Mouse (Mus musculus) kidney, adult 2 months (tissue): ENCODE measurements at regions not wholly inside any gene's neighbourhood (a gene's known extent, or its start where the extent isn't known, plus 50 kb on each side); places are given as distances from the start of the nearest gene placed in this dataset.
A peak's percentile ranks its signal among the peaks of the same experiment; 100 is the strongest.

ENCODE experiments used
- DNase-seq: peaks from one replicate; pipeline ENCODE4 v3.0.0; 2021
- H3K27ac ChIP-seq: fragments of 200-500 bp; 2 replicates; pipeline ENCODE4 v1.5.1; 2012; ENCODE audit warnings: low read depth, low read length, control low read depth, inconsistent platforms; ENCODE audit not compliant: insufficient read depth
- H3K27me3 ChIP-seq: fragments of 200-500 bp; replicated peaks from 2 replicates; pipeline ENCODE4 v1.6.1; 2012; ENCODE audit warnings: mild to moderate bottlenecking, moderate library complexity, low read length, inconsistent platforms; ENCODE audit not compliant: control insufficient read depth, insufficient read depth
- H3K36me3 ChIP-seq: fragments of 200-500 bp; 2 replicates; pipeline ENCODE4 v1.6.1; 2012; ENCODE audit warnings: mild to moderate bottlenecking, moderate library complexity, low read length, inconsistent platforms; ENCODE audit not compliant: control insufficient read depth, insufficient read depth
- H3K4me1 ChIP-seq: fragments of 200-500 bp; 2 replicates; pipeline ENCODE4 v1.6.1; 2011; ENCODE audit warnings: low read length; ENCODE audit not compliant: control insufficient read depth, insufficient read depth
- H3K4me3 ChIP-seq: fragments of 200-500 bp; 2 replicates; pipeline ENCODE4 v1.5.1; 2011; ENCODE audit warnings: mild to moderate bottlenecking, low read depth, low read length, control low read depth; ENCODE audit not compliant: insufficient read depth
- CTCF ChIP-seq: fragments of 200-500 bp; conservative IDR thresholded peaks from 2 replicates; pipeline ENCODE4 v1.5.1; 2011; ENCODE audit warnings: low read depth, mild to moderate bottlenecking, control low read depth, low read length, moderate library complexity, mixed read lengths; ENCODE audit not compliant: insufficient read depth, insufficient read length
- POLR2A ChIP-seq: fragments of 200-500 bp; IDR thresholded peaks from one replicate; pipeline ENCODE4 v1.6.1; 2011; ENCODE audit warnings: low read depth, low read length, control low read depth
- WGBS: fragments of 180-500 bp; shearing (Covaris S2); methylation state at CpG from one replicate; pipeline ENCODE4 v1.1.7; 2018; 5-methylcytosine and 5-hydroxymethylcytosine counted together

DNA sequence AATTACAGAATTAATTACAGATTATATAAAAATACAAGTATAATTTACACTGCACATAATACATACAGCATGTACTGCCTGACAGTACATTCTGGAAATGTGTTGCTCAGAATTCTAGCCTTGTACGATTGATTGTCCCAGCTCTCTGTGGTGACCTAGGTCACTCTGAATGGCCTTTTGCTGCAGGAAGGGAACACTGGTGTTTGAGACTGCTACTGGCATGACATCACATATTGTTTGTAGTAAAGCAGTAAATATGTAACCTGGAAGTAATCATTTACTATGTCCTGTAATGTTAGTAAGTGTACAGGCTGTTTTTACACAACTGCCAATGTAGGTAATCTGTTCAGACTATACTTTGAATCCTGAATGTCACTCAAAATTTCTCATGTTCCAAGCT, 123.5 kb upstream of the Tbl1x start:
- Histone ChIP-seq H3K36me3 (no peaks in the 10 kb centered on the region), H3K4me1 (no peaks in the 10 kb centered on the region), H3K27ac (no peak overlapping the region), H3K4me3 (no peak overlapping the region), H3K27me3 (no peaks in the 10 kb centered on the region)
- DNase-seq: no peak
- 35% methylated on average over 1 of the region's 1 CpGs for WGBS
- no peak for TF ChIP-seq CTCF
- no peak for TF ChIP-seq POLR2A

DNA sequence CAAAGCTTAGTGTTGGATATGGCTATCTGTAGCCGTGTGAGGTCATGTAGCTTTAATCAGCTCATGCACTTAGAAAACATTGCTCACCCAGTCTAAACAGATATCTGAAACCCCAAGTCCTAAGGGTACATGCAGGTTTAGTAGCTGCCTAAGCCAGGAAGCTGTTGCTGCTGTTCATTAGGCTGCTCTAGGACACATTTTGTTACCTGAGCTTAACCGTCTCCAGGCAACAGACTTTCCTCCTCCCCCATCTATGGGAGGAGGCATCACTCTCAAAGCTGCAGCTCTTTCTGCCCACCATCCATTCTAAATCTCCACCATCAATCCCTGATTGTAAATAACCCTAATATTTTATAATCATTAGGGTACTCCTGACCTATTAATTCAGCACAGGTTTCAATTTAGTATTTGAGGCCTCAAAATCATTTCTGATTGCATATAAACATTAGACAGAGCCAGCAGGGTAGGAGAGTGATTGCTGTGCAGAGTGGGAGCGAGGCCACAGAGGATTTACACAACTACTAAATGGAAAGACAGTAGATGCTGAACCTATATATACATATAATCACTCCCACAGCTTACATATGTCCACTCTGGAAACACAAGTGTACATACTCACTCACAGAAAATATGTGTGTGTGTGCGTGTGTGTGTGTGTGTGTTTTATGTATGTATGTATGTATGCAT, 118.9 kb upstream of the Tbl1x start:
- WGBS: 83% methylated on average over 4 of the region's 4 CpGs
- no peaks in the 10 kb centered on the region for H3K4me1 ChIP-seq
- H3K4me3 ChIP-seq: no peak overlapping the region
- H3K27me3 ChIP-seq: no peaks in the 10 kb centered on the region
- no peak overlapping the region for H3K27ac ChIP-seq
- no peaks in the 10 kb centered on the region for H3K36me3 ChIP-seq
- TF ChIP-seq POLR2A: no peak
- TF ChIP-seq CTCF: no peak
- no peak for DNase-seq

DNA sequence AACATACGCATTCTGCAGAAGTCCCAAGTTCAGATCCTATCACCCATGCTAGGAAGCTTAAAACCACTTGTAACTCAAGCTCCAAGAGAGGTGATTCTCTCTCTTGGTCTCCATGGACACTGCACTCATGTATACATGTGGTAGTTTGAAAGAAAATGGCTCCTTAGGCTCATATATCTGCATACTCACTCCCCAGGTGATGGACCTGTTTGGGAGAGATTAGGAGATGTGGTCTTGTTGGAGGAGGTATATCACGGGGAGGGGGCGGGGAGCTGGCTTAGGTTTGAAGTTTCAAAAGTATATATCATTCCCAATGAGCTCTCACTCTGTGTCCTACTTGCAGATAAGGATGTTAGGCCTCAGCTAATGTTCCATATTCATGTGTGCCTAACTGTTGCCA, 103.9 kb upstream of the Tbl1x start:
- TF ChIP-seq CTCF: no peak
- no peak for TF ChIP-seq POLR2A
- Histone ChIP-seq H3K4me3 (no peak overlapping the region), H3K4me1 (no peaks in the 10 kb centered on the region), H3K27ac (no peak overlapping the region), H3K36me3 (no peaks in the 10 kb centered on the region), H3K27me3 (no peaks in the 10 kb centered on the region)
- DNase-seq: no peak
- whole genome bisulfite sequencing: 99% methylated on average over 3 of the region's 3 CpGs

DNA sequence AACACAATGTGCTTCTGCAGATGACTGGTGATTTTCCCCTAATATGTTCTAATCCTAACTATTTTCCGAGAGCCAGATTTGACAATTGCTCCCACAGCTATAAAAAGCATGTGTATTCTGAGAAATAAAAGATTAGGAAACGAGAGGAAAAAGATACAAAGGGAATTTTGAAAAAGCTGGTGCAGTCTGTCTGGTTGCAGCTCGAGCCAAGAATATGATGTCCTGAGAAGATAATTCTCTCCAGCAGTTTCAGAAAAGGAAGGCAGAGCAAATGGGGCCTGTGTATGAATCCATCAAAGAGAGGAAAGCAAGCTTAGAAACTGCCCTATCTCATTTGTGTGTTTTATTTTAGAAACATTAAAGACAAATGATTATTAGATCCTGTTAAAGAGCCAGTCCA, 102.9 kb upstream of the Tbl1x start:
- no peaks in the 10 kb centered on the region for H3K27me3 ChIP-seq
- no peaks in the 10 kb centered on the region for H3K36me3 ChIP-seq
- DNase-seq: no peak
- no peak for TF ChIP-seq POLR2A
- no peak for TF ChIP-seq CTCF
- H3K4me1 ChIP-seq: no peaks in the 10 kb centered on the region
- 57% methylated on average over 3 of the region's 3 CpGs for WGBS
- no peak overlapping the region for H3K27ac ChIP-seq
- H3K4me3 ChIP-seq: no peak overlapping the region

DNA sequence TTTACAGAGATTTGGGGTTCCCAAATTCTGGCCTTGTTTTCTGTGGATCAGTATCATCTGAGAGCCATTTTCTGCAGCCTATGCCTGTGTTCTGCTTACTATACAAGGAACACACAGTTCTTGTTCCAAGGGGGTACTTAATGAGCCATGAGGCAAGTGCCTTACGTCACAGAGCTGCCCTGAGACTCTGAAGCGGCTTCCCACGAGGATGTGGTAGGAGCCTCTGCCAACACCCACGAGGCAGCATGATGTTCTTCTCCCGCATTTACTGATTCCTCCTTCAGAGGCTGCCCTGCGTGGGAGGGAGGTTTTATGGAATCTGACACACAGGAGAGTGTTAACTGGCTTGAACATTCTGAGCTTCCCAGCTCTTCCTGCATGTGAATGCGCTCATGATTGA, 101.4 kb upstream of the Tbl1x start:
- no peak for DNase-seq
- Histone ChIP-seq H3K4me3 (no peak overlapping the region), H3K27me3 (no peaks in the 10 kb centered on the region), H3K27ac (no peak overlapping the region), H3K4me1 (0 out of 2 replicates have a peak, but pooled peaks cover 3% of the 10 kb centered on the region), H3K36me3 (no peaks in the 10 kb centered on the region)
- 33% methylated on average over 7 of the region's 7 CpGs for WGBS
- no peak for TF ChIP-seq CTCF
- no peak for TF ChIP-seq POLR2A

DNA sequence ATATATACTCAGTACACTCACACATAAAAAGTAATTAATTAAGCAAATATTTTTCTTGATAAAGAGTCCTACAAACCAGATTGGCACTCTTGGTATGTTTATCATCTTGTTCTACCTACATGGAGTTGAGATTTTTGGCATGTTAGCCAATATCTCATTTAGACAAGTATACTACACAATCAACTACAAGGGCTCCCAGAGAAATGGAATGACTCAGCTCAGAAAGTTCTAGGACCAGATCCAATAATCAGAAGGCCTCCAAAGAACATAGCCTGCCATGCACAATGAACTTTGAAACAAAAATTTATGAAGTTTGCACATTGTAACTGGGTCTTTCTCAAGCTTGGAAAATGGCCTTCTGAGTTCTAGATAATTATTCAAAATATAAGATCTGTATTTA, 100.0 kb upstream of the Tbl1x start:
- H3K27me3 ChIP-seq: no peaks in the 10 kb centered on the region
- peak; percentile 24 for DNase-seq
- H3K36me3 ChIP-seq: no peaks in the 10 kb centered on the region
- H3K4me1 ChIP-seq: 0 out of 2 replicates have a peak, but pooled peaks cover 3% of the 10 kb centered on the region
- TF ChIP-seq POLR2A (no peak), CTCF (no peak)
- H3K27ac ChIP-seq: no peak overlapping the region
- no peak overlapping the region for H3K4me3 ChIP-seq

DNA sequence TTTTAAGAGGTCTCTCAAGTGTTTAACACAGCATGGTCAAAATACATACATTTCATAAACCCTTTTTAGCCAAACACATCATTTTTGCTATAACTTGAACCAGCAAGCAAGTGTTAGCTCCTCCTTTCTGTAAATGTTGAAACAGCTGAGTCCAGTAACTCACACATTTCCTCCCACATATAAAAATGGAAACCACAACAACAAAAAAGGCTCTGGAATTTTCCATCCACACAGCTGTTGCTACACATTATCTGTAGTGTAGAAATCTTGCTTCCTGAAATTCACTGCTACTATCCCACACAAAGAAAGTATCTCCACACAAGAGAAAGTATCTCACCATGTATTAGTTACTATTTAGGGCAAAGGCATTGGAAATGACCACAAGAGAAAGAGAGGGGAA, 96.7 kb upstream of the Tbl1x start:
- no peaks in the 10 kb centered on the region for H3K27me3 ChIP-seq
- no peak for DNase-seq
- no peak overlapping the region for H3K4me3 ChIP-seq
- TF ChIP-seq POLR2A: no peak
- TF ChIP-seq CTCF: no peak
- no peaks in the 10 kb centered on the region for H3K36me3 ChIP-seq
- 0 out of 2 replicates have a peak, but pooled peaks cover 3% of the 10 kb centered on the region for H3K4me1 ChIP-seq
- no peak overlapping the region for H3K27ac ChIP-seq
